Mouse (Mus musculus): ENCODE results near the gene Prpf40b.

GRCm38 (mm10) chr15:99341102-99341501 is 46.2 kb downstream of the Prpf40b start:
- TF ChIP-seq POLR2A (IDR thresholded peaks at IDR 0.05; ENCODE audit: extremely low read depth, insufficient read depth, low read length) (no peak), CTCF (IDR thresholded peaks at IDR 0.05; ENCODE audit: extremely low read depth, insufficient read depth, low read length) (no peak)

Measured in cortical plate, adult 2 months (tissue).